Comparison of ENCODE assay signal across 9 mouse cellular contexts in genomic region chr7:31049846-31050281, GRCm38 (mm10). TPM values are rescaled to one million over a fixed set of nuclear protein-coding genes. Genes with fewer than 3 reads are reported as not detected.
DNase-seq lines count a peak whose midpoint lies in the region; ATAC-seq and TF ChIP-seq lines count a peak whose summit lies in the region.
"Had no signal": no experiment of that assay in that cellular context is flagged by ENCODE, and none has a peak within 500 bp of the region (broad histone marks: within the 10 kb centered on the region; RNA-seq: fewer than 3 reads in every experiment).

No protein-coding gene starts in this region.

- no peaks in the 10 kb centered on the region for H3K9me3 ChIP-seq in heart, embryonic 12.5 days (replicated peaks)
- no peaks in the 10 kb centered on the region for H3K9me3 ChIP-seq in embryonic facial prominence, embryonic 12.5 days
- no peaks in the 10 kb centered on the region for H3K9me3 ChIP-seq in midbrain, postnatal 0 days (ENCODE audit: low read length)

- 5% methylated on average over 11 of the region's 15 CpGs for WGBS in heart, embryonic 12.5 days
- 3% methylated on average over 13 of the region's 15 CpGs for WGBS in embryonic facial prominence, embryonic 12.5 days
- WGBS in midbrain, postnatal 0 days = under 1% methylated on average over 12 of the region's 15 CpGs

- H3K36me3 ChIP-seq in heart, embryonic 12.5 days = no peaks in the 10 kb centered on the region
- no peaks in the 10 kb centered on the region for H3K36me3 ChIP-seq in embryonic facial prominence, embryonic 12.5 days
- no peaks in the 10 kb centered on the region for H3K36me3 ChIP-seq in midbrain, postnatal 0 days (ENCODE audit: insufficient read depth, low read length)

- no peak overlapping the region for H3K9ac ChIP-seq in heart, embryonic 12.5 days
- peak overlapping the region; percentile 1; the same call in 1 of the 2 replicates for H3K9ac ChIP-seq in embryonic facial prominence, embryonic 12.5 days
- peak overlapping the region; percentile 67 for H3K9ac ChIP-seq in midbrain, postnatal 0 days (replicated peaks; ENCODE audit: low read length, poor library complexity, severe bottlenecking)

- peak; percentile 9; the same call in 1 of the 2 replicates for ATAC-seq in heart, embryonic 12.5 days (ENCODE audit: insufficient number of reproducible peaks, low FRiP score)
- no peak for ATAC-seq in embryonic facial prominence, embryonic 12.5 days (ENCODE audit: insufficient number of reproducible peaks, insufficient read depth, low FRiP score, low TSS enrichment)
- peak; percentile 48; the same call in 1 of the 2 replicates for ATAC-seq in midbrain, postnatal 0 days (ENCODE audit: low FRiP score)

- H3K4me1 ChIP-seq in heart, embryonic 12.5 days (replicated peaks) = peaks cover 56% of the 10 kb centered on the region
- peaks cover 56% of the 10 kb centered on the region for H3K4me1 ChIP-seq in embryonic facial prominence, embryonic 12.5 days
- peaks cover 9% of the 10 kb centered on the region; the same call in 1 of the 2 replicates for H3K4me1 ChIP-seq in midbrain, postnatal 0 days (ENCODE audit: insufficient read depth, low read length)

- H3K27me3 ChIP-seq in heart, embryonic 12.5 days (replicated peaks) = peaks cover 61% of the 10 kb centered on the region
- H3K27me3 ChIP-seq in embryonic facial prominence, embryonic 12.5 days = peaks cover 74% of the 10 kb centered on the region
- peaks cover 14% of the 10 kb centered on the region for H3K27me3 ChIP-seq in midbrain, postnatal 0 days (ENCODE audit: insufficient read depth, low read length)

- no peak for TF ChIP-seq CTCF in midbrain, postnatal 0 days (IDR thresholded peaks at IDR 0.05)

- no peak overlapping the region for H3K27ac ChIP-seq in heart, embryonic 12.5 days (ENCODE audit: poor library complexity, severe bottlenecking)
- H3K27ac ChIP-seq in embryonic facial prominence, embryonic 12.5 days = no peak overlapping the region
- H3K27ac ChIP-seq in midbrain, postnatal 0 days (ENCODE audit: low read depth, low read length) = peak overlapping the region; percentile 27; the same call in 1 of the 2 replicates

- DNase-seq in heart, postnatal 10 days = no peak
- peak; percentile 53 for DNase-seq in induced T-regulatory cell, adult 2 months (ENCODE audit: low read depth)
- DNase-seq in midbrain, postnatal 0 days (ENCODE audit: low spot score) = peak; percentile 58
- DNase-seq in urinary bladder, adult 18-20 months (ENCODE audit: low spot score in 2 of 2) = no peak
- DNase-seq in adrenal gland, adult 2 months = no peak
- DNase-seq in lung, adult 18-20 months = no peak

- peak overlapping the region; percentile 53 for H3K4me2 ChIP-seq in heart, embryonic 12.5 days
- H3K4me2 ChIP-seq in embryonic facial prominence, embryonic 12.5 days (replicated peaks) = peak overlapping the region; percentile 56
- H3K4me2 ChIP-seq in midbrain, postnatal 0 days (ENCODE audit: low read depth, low read length, poor library complexity, severe bottlenecking) = peak overlapping the region; percentile 69

- intact Hi-C loops in heart, postnatal 10 days (cut with DNase I) = no loop called here

- peak overlapping the region; percentile 20; the same call in 1 of the 2 replicates for H3K4me3 ChIP-seq in heart, embryonic 12.5 days
- peak overlapping the region; percentile 24 for H3K4me3 ChIP-seq in embryonic facial prominence, embryonic 12.5 days
- H3K4me3 ChIP-seq in midbrain, postnatal 0 days (ENCODE audit: low read depth, low read length) = peak overlapping the region; percentile 44

RNA-seq across cellular contexts. Expression of gene Fxyd7, which starts 1.4 kb away (rescaled TPM):
- polyA plus RNA-seq in heart, embryonic 12.5 days (2016; fragmentation: Nextera tagmentation; extraction: Ambion mirVana) = 1.4 and 1.7 TPM in 2 replicates
- total RNA-seq in heart, postnatal 10 days (2021) = 1 to 10 TPM; 1.3 to 1.6 TPM
- 26.0 and 36.0 TPM in 2 replicates for polyA plus RNA-seq in embryonic facial prominence, embryonic 12.5 days (2016; fragmentation: Nextera tagmentation; extraction: Ambion mirVana)
- total RNA-seq in midbrain, postnatal 0 days (2014; rRNA removed) = 189 and 285 TPM in 2 replicates
- 455 and 516 TPM in 2 replicates for polyA plus RNA-seq in midbrain, postnatal 0 days (2015; fragmentation: Nextera tagmentation; extraction: Ambion mirVana)
- 1 to 10 TPM; 1.3 to 1.4 TPM for total RNA-seq in adrenal gland, adult 2 months (2021)
- 4.4 and 9.9 TPM in 2 replicates for polyA plus RNA-seq in adrenal gland, adult 2 months (2012; rRNA removed)
- total RNA-seq: ES-E14 had no signal

RNA-seq across cellular contexts. Expression of gene Fxyd1, which starts 7.1 kb away (rescaled TPM):
- polyA plus RNA-seq in heart, embryonic 12.5 days (2016; fragmentation: Nextera tagmentation; extraction: Ambion mirVana) = 927 and 934 TPM in 2 replicates
- total RNA-seq in heart, postnatal 10 days (2021) = 100 to 1,000 TPM; 695 to 726 TPM
- polyA plus RNA-seq in embryonic facial prominence, embryonic 12.5 days (2016; fragmentation: Nextera tagmentation; extraction: Ambion mirVana) = 24.2 and 31.1 TPM in 2 replicates
- total RNA-seq in midbrain, postnatal 0 days (2014; rRNA removed) = 7.0 and 7.4 TPM in 2 replicates
- polyA plus RNA-seq in midbrain, postnatal 0 days (2015; fragmentation: Nextera tagmentation; extraction: Ambion mirVana) = 20.4 and 22.2 TPM in 2 replicates
- total RNA-seq in adrenal gland, adult 2 months (2021) = 100 to 1,000 TPM; 307 to 317 TPM
- polyA plus RNA-seq in adrenal gland, adult 2 months (2012; rRNA removed) = 480 and 501 TPM in 2 replicates
- total RNA-seq: ES-E14 had no signal

RNA-seq across cellular contexts. Expression of gene Fxyd5, which starts 7.6 kb away (rescaled TPM):
- polyA plus RNA-seq in heart, embryonic 12.5 days (2016; fragmentation: Nextera tagmentation; extraction: Ambion mirVana) = 34.8 and 37.3 TPM in 2 replicates
- total RNA-seq in heart, postnatal 10 days (2021) = 10 to 100 TPM; 30.4 to 33.5 TPM
- 11.0 and 13.6 TPM in 2 replicates for polyA plus RNA-seq in embryonic facial prominence, embryonic 12.5 days (2016; fragmentation: Nextera tagmentation; extraction: Ambion mirVana)
- total RNA-seq in midbrain, postnatal 0 days (2014; rRNA removed) = 23.1 and 48.0 TPM in 2 replicates
- polyA plus RNA-seq in midbrain, postnatal 0 days (2015; fragmentation: Nextera tagmentation; extraction: Ambion mirVana) = 31.9 and 32.9 TPM in 2 replicates
- total RNA-seq in adrenal gland, adult 2 months (2021) = 100 to 1,000 TPM in 1 of 2 experiments, 10 to 100 TPM in 1; 61.4 to 112 TPM
- polyA plus RNA-seq in adrenal gland, adult 2 months (2012; rRNA removed) = 51.0 and 53.5 TPM in 2 replicates

RNA-seq across cellular contexts. Expression of gene Lgi4, which starts 9.3 kb away (rescaled TPM):
- polyA plus RNA-seq in heart, embryonic 12.5 days (2016; fragmentation: Nextera tagmentation; extraction: Ambion mirVana) = 0.14 TPM in 1 of 2 replicates, not detected in the other
- total RNA-seq in heart, postnatal 10 days (2021) = 1 to 10 TPM; 3.0 to 4.3 TPM
- 1.5 and 2.0 TPM in 2 replicates for polyA plus RNA-seq in embryonic facial prominence, embryonic 12.5 days (2016; fragmentation: Nextera tagmentation; extraction: Ambion mirVana)
- 1.2 and 1.3 TPM in 2 replicates for total RNA-seq in midbrain, postnatal 0 days (2014; rRNA removed)
- polyA plus RNA-seq in midbrain, postnatal 0 days (2015; fragmentation: Nextera tagmentation; extraction: Ambion mirVana) = 0.56 and 0.81 TPM in 2 replicates
- total RNA-seq in adrenal gland, adult 2 months (2021) = 1 to 10 TPM; 2.2 to 6.5 TPM
- 3.3 and 6.2 TPM in 2 replicates for polyA plus RNA-seq in adrenal gland, adult 2 months (2012; rRNA removed)

RNA-seq across cellular contexts. Expression of gene Fxyd3, which starts 26.6 kb away (rescaled TPM):
- 0.15 and 0.23 TPM in 2 replicates for polyA plus RNA-seq in heart, embryonic 12.5 days (2016; fragmentation: Nextera tagmentation; extraction: Ambion mirVana)
- total RNA-seq in heart, postnatal 10 days (2021) = 1 to 10 TPM; 2.8 to 5.1 TPM
- 16.6 and 19.2 TPM in 2 replicates for polyA plus RNA-seq in embryonic facial prominence, embryonic 12.5 days (2016; fragmentation: Nextera tagmentation; extraction: Ambion mirVana)
- total RNA-seq in midbrain, postnatal 0 days (2014; rRNA removed) = 3.7 TPM in 1 of 2 replicates, not detected in the other
- polyA plus RNA-seq in midbrain, postnatal 0 days (2015; fragmentation: Nextera tagmentation; extraction: Ambion mirVana) = 0.47 TPM in 1 of 2 replicates, not detected in the other
- 1 to 10 TPM; 1.3 to 3.4 TPM for total RNA-seq in adrenal gland, adult 2 months (2021)
- polyA plus RNA-seq in adrenal gland, adult 2 months (2012; rRNA removed) = 0.04 and 0.73 TPM in 2 replicates

Comparison
In these comparisons a context has a peak if more than half of its experiments do, and no peak if none do; other contexts are left out.
1. DNase-seq: peak in induced T-regulatory cell, adult 2 months (single experiment) and midbrain, postnatal 0 days (single experiment); none in heart, postnatal 10 days (0 of 2), urinary bladder, adult 18-20 months (0 of 2), adrenal gland, adult 2 months (single experiment) and lung, adult 18-20 months (0 of 2).
2. RNA of gene Fxyd7, which starts 1.4 kb away (polyA plus RNA-seq): 455 to 516 TPM in midbrain, postnatal 0 days; 26.0 to 36.0 TPM in embryonic facial prominence, embryonic 12.5 days, 4.4 to 9.9 TPM in adrenal gland, adult 2 months and 1.4 to 1.7 TPM in heart, embryonic 12.5 days; every median in the first group is over 10 times any median in the second.
3. RNA of gene Fxyd1, which starts 7.1 kb away (polyA plus RNA-seq): 927 to 934 TPM in heart, embryonic 12.5 days and 480 to 501 TPM in adrenal gland, adult 2 months; 24.2 to 31.1 TPM in embryonic facial prominence, embryonic 12.5 days and 20.4 to 22.2 TPM in midbrain, postnatal 0 days; every median in the first group is over 10 times any median in the second.
4. Peak in every context shown above with its lines, with median percentiles within 50 percentile points of each other: H3K4me2 ChIP-seq and H3K4me3 ChIP-seq.